Mouse (Mus musculus) adrenal gland (tissue): ENCODE data around the gene Elobl.

Source experiments
- intact Hi-C: fragments of 180-260 bp; cut with DNase I; formaldehyde crosslinking; loops from one replicate; pipeline ENCODE4 v1.15.1; 2025

Elobl gene

GRCm38 (mm10) chr11:88988956-88989355 lies 22.2 kb upstream of the Elobl start:
- intact Hi-C loops = no loop called here

- intact Hi-C loops = no loop called here
Measured at GRCm38 (mm10) chr11:88986616-88987015, 19.9 kb upstream of the Elobl start.

GRCm38 (mm10) chr11:88981337-88981736 lies 14.6 kb upstream of the Elobl start:
- intact Hi-C loops = no loop called here

- intact Hi-C loops = no loop called here
Measured at GRCm38 (mm10) chr11:88977188-88977587, 10.5 kb upstream of the Elobl start.

- intact Hi-C loops = no loop called here
Measured at GRCm38 (mm10) chr11:88976320-88976719, 9.6 kb upstream of the Elobl start.

- intact Hi-C loops = no loop called here
Measured at GRCm38 (mm10) chr11:88973776-88974701, 7.3 kb upstream of the Elobl start.

- intact Hi-C loops = no loop called here
Measured at GRCm38 (mm10) chr11:88970202-88970732, 3.5 kb upstream of the Elobl start, which contains the start of gene Coil. Coil (plus strand) TSS chr11:88970252.

- intact Hi-C loops = no loop called here
Measured at GRCm38 (mm10) chr11:88958851-88959250, 7.9 kb downstream of the Elobl start.

- intact Hi-C loops = no loop called here
Measured at GRCm38 (mm10) chr11:88955217-88955969, 11.3 kb downstream of the Elobl start, which contains the start of gene Scpep1. Scpep1 (minus strand) TSS chr11:88955465.

GRCm38 (mm10) chr11:88954803-88955202 lies 11.9 kb downstream of the Elobl start:
- intact Hi-C loops = no loop called here

- intact Hi-C loops = no loop called here
Measured at GRCm38 (mm10) chr11:88953582-88953981, 13.1 kb downstream of the Elobl start.

GRCm38 (mm10) chr11:88952117-88952516 lies 14.6 kb downstream of the Elobl start:
- intact Hi-C loops = no loop called here

GRCm38 (mm10) chr11:88951576-88951975 lies 15.2 kb downstream of the Elobl start:
- intact Hi-C loops = no loop called here

GRCm38 (mm10) chr11:88950640-88951250 lies 16.0 kb downstream of the Elobl start:
- intact Hi-C loops = no loop called here

GRCm38 (mm10) chr11:88949802-88950639 lies 16.7 kb downstream of the Elobl start:
- intact Hi-C loops = no loop called here

GRCm38 (mm10) chr11:88948896-88949295 lies 17.8 kb downstream of the Elobl start:
- intact Hi-C loops = no loop called here

- intact Hi-C loops = no loop called here
Measured at GRCm38 (mm10) chr11:88945971-88946585, 20.7 kb downstream of the Elobl start.

- intact Hi-C loops = no loop called here
Measured at GRCm38 (mm10) chr11:88941489-88941888, 25.2 kb downstream of the Elobl start.

- intact Hi-C loops = no loop called here
Measured at GRCm38 (mm10) chr11:88939634-88940033, 27.1 kb downstream of the Elobl start.

GRCm38 (mm10) chr11:88938770-88939169 lies 28.0 kb downstream of the Elobl start:
- intact Hi-C loops = no loop called here
